Mouse (Mus musculus) limb, embryonic 14.5 days (tissue): ENCODE results near the gene Utp14a. TPM values are rescaled to one million over a fixed set of nuclear protein-coding genes. Genes with fewer than 3 reads are reported as not detected.
A peak's percentile ranks its signal among the peaks of the same experiment; 100 is the strongest.
"Not testable (repeated sequence)": the region's sequence is repeated elsewhere in the genome, so short reads cannot be mapped to it uniquely, and the experiment has no call there.

Source experiments
- ATAC-seq: fragments of 200-750 bp; cut with Nextera tagmentation; 2 replicates; pipeline ENCODE4 v1.8.0; 2017; ENCODE audit warnings: low read depth, moderate number of reproducible peaks, moderate TSS enrichment; ENCODE audit not compliant: low FRiP score
- DNase-seq: peaks from one replicate; pipeline ENCODE4 v3.0.0-alpha.2; 2015; ENCODE audit warnings: low spot score
- H3K27ac ChIP-seq: fragments of 300-500 bp; sonication (generic); replicated peaks from 2 replicates; pipeline ENCODE4 v1.5.1; 2014; ENCODE audit warnings: low read depth, mild to moderate bottlenecking, low read length, moderate library complexity, mixed read lengths
- H3K27me3 ChIP-seq: fragments of 300-500 bp; sonication (generic); 2 replicates; pipeline ENCODE4 v1.6.1; 2014; ENCODE audit warnings: low read length, mixed read lengths; ENCODE audit not compliant: control insufficient read depth, insufficient read depth
- H3K36me3 ChIP-seq: fragments of 300-500 bp; sonication (generic); 2 replicates; pipeline ENCODE4 v1.6.1; 2014; ENCODE audit warnings: mild to moderate bottlenecking, low read length, moderate library complexity, mixed read lengths; ENCODE audit not compliant: control insufficient read depth, insufficient read depth
- H3K4me1 ChIP-seq: fragments of 300-500 bp; sonication (generic); 2 replicates; pipeline ENCODE4 v1.6.1; 2014; ENCODE audit warnings: antibody characterized with exemption, low read length, mixed read lengths; ENCODE audit not compliant: control insufficient read depth, insufficient read depth
- H3K4me2 ChIP-seq: fragments of 300-500 bp; sonication (generic); replicated peaks from 2 replicates; pipeline ENCODE4 v1.6.1; 2014; ENCODE audit warnings: low read depth, mild to moderate bottlenecking, low read length, moderate library complexity; ENCODE audit not compliant: severe bottlenecking
- H3K4me3 ChIP-seq: fragments of 300-500 bp; sonication (generic); replicated peaks from 2 replicates; pipeline ENCODE4 v1.5.1; 2014; ENCODE audit warnings: low read length
- H3K9ac ChIP-seq: fragments of 300-500 bp; sonication (generic); 2 replicates; pipeline ENCODE4 v1.6.1; 2014; ENCODE audit warnings: mild to moderate bottlenecking, low read depth, low read length, moderate library complexity; ENCODE audit not compliant: severe bottlenecking
- H3K9me3 ChIP-seq: fragments of 300-500 bp; sonication (generic); 2 replicates; pipeline ENCODE4 v1.6.1; 2016; ENCODE audit warnings: low read length; ENCODE audit not compliant: control insufficient read depth
- POLR2A ChIP-seq: fragments of 200-500 bp; IDR thresholded peaks from 2 replicates; pipeline ENCODE4 v1.8.0; 2012; ENCODE audit warnings: inconsistent platforms, mild to moderate bottlenecking, moderate library complexity, borderline replicate concordance; ENCODE audit not compliant: insufficient read depth, insufficient read length; ENCODE audit errors: extremely low read depth
- WGBS: fragments of 180-500 bp; shearing (Covaris S2); extraction: QIAGEN DNeasy Blood & Tissue Kit; methylation state at CpG from one replicate; pipeline ENCODE4 v1.1.7; 2014; 5-methylcytosine and 5-hydroxymethylcytosine counted together
- polyA plus RNA-seq, 2 experiments: library from polyadenylated mRNA; depleted of rRNA in 1 of 2; stranded (reverse) in 1 of 2; unstranded in 1 of 2; fragments of >200 nt; fragmentation: Nextera tagmentation in 1 of 2; extraction: Ambion mirVana in 1 of 2; gene quantifications; 2 replicates each; pipeline versions ENCODE4 v1.2.1 to v1.2.3; 2012 to 2014

Utp14a gene
- 13.6 and 20.9 TPM in 2 replicates for polyA plus RNA-seq (2012; rRNA removed)
- polyA plus RNA-seq (2014; fragmentation: Nextera tagmentation; extraction: Ambion mirVana): 19.0 and 21.0 TPM in 2 replicates

GRCm38 (mm10) chrX:48256468-48257007 lies at the start of gene Utp14a:
Gene Utp14a, plus strand, starts transcription at chrX:48256862.
- Histone ChIP-seq H3K27ac (peak within 1 kb of the TSS; percentile 58), H3K36me3 (peaks cover 4% of the 10 kb centered on the region), H3K9ac (peak within 1 kb of the TSS; percentile 46), H3K27me3 (no peaks in the 10 kb centered on the region), H3K9me3 (no peaks in the 10 kb centered on the region), H3K4me3 (peak within 1 kb of the TSS; percentile 53), H3K4me2 (peak within 1 kb of the TSS; percentile 56), H3K4me1 (no peaks in the 10 kb centered on the region)
- DNase-seq (peak; percentile 96), ATAC-seq (peak; percentile 97)
- TF ChIP-seq POLR2A: no peak
- WGBS: 17% methylated on average over 33 of the region's 33 CpGs

- Histone ChIP-seq H3K9me3 (no peaks in the 10 kb centered on the region), H3K27ac (peak overlapping the region; percentile 71), H3K9ac (peak overlapping the region; percentile 66), H3K36me3 (no peaks in the 10 kb centered on the region), H3K4me2 (peak overlapping the region; percentile 54), H3K4me1 (no peaks in the 10 kb centered on the region), H3K27me3 (no peaks in the 10 kb centered on the region), H3K4me3 (peak overlapping the region; percentile 62)
- TF ChIP-seq POLR2A: no peak
- 15% methylated on average over 22 of the region's 36 CpGs for WGBS
- ATAC-seq (peak; percentile 83), DNase-seq (peak; percentile 5)
These were observed 48.7 kb upstream of the Utp14a start for GRCm38 (mm10) chrX:48207761-48208487.

- H3K27ac ChIP-seq: peak within 1 kb of the TSS; percentile 71
- DNase-seq (peak; percentile 90), ATAC-seq (peak; percentile 100)
- peak within 1 kb of the TSS; percentile 54 for H3K4me2 ChIP-seq
- H3K4me3 ChIP-seq: peak within 1 kb of the TSS; percentile 62
- 21% methylated on average over 30 of the region's 34 CpGs for WGBS
- H3K4me1 ChIP-seq: no peaks in the 10 kb centered on the region
- peak within 1 kb of the TSS; percentile 66 for H3K9ac ChIP-seq
- H3K36me3 ChIP-seq: no peaks in the 10 kb centered on the region
- TF ChIP-seq POLR2A: no peak
- no peaks in the 10 kb centered on the region for H3K27me3 ChIP-seq
- no peaks in the 10 kb centered on the region for H3K9me3 ChIP-seq
These were observed 48.0 kb upstream of the Utp14a start, which contains the start of gene Zdhhc9 for GRCm38 (mm10) chrX:48208519-48209185. Gene Zdhhc9, minus strand, starts transcription at chrX:48208878.

GRCm38 (mm10) chrX:48209746-48210145 lies 46.9 kb upstream of the Utp14a start:
- H3K27me3 ChIP-seq, DNase-seq, H3K27ac ChIP-seq, ATAC-seq, H3K9ac ChIP-seq, H3K9me3 ChIP-seq, H3K4me1 ChIP-seq, H3K36me3 ChIP-seq, H3K4me3 ChIP-seq, H3K4me2 ChIP-seq: not testable (repeated sequence)
- WGBS: 94% methylated on average over 2 of the region's 4 CpGs

- no peak for ATAC-seq
- no peaks in the 10 kb centered on the region for H3K36me3 ChIP-seq
These were observed 37.2 kb upstream of the Utp14a start for GRCm38 (mm10) chrX:48219468-48219867.

More at GRCm38 (mm10) chrX:48219468-48219867, 37.2 kb upstream of the Utp14a start:
- H3K4me1 ChIP-seq: no peaks in the 10 kb centered on the region
- H3K4me3 ChIP-seq: no peak overlapping the region
- H3K9ac ChIP-seq: no peak overlapping the region
- H3K9me3 ChIP-seq: no peaks in the 10 kb centered on the region
- no peak for TF ChIP-seq POLR2A
- no peak overlapping the region for H3K4me2 ChIP-seq
- H3K27ac ChIP-seq: no peak overlapping the region
- WGBS: 81% methylated on average over 5 of the region's 5 CpGs
- H3K27me3 ChIP-seq: no peaks in the 10 kb centered on the region
- DNase-seq: no peak
